Mouse (Mus musculus): ENCODE data around the gene Ost4.

The Ost4 gene

DNA sequence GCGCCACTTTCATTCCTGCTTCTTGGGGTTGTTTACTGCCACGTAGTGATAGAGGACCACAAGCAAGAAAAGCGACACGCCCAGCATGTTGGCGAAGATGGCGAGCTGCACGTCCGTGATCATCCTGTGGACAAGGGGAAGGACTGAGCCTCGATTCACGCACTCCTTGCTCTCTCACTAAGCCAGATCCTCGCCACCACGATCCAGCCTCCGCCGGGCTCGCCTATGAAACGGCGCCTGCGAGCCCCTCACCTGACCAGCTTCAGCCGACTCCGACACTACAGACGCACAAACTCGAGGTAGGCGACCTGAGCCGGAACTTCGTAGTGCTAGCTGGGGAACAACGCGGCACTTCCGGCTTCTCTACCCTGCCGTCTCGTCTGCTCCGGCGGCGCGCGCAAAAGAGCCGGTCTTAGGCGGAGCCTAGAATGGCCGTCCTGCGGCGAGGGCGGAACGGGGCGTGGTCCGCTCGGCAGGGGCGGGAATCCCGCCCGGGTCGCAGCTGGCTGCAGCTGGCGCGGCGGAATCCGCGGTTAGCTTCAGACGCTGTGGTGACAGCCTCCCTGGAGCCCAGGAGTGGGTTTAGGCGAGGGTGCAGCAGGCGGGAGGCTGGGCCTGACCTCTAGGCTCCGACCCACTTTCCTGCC, at the start of gene Ost4:
Gene Ost4, minus strand, starts transcription at position 376 of the 647 bp plus-strand sequence.
- DNase-seq, result peak; percentile 98

- no peak for DNase-seq
Observed at GRCm38 (mm10) chr5:30955751-30956150, 48.2 kb upstream of the Ost4 start.

GRCm38 (mm10) chr5:30954556-30954955, 47.0 kb upstream of the Ost4 start:
- no peak for DNase-seq

DNA sequence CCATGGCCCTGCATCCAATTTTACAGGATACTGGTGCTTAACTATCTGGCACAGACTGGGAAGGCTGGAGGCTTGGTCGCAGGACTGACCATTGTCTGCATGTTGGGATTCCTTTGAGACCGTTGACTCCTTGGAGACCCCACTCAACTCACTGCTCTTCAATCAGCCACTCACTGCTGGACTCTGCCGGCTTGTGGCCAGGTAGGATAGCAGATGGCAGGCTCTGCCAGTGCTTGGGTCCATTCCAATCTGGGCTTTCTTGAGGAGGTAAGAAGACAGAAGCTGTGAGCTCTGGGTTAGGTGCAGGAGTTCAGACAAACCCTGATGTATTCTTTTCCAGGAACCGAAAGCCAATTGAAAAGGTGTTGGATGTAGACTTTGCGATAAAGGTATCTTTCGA, 46.5 kb upstream of the Ost4 start:
- DNase-seq, result no peak

- DNase-seq, result no peak
Observed at GRCm38 (mm10) chr5:30952551-30952950, 45.0 kb upstream of the Ost4 start.

GRCm38 (mm10) chr5:30951706-30952105, 44.1 kb upstream of the Ost4 start:
- DNase-seq, result no peak

DNA sequence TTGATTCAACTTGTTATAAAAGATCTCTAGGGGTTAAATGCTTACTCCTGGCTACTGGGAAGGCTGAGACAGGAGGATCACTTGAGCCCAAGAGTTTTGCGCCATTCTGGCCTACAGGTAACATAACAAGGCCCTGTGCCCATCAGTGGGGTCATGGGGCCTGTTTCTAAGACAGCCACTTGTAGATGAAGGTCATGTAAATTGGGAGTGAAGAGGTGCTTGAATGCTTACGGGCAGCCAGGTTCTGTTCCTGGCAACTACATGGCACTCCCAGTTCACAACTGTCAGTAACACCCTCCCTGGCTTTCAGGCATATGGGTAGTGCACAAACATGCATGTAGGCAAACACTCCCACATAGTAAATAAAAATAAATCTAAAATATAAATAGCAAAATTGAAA, 43.3 kb upstream of the Ost4 start:
- no peak for DNase-seq

GRCm38 (mm10) chr5:30950451-30950850, 42.9 kb upstream of the Ost4 start:
- no peak for DNase-seq

DNA sequence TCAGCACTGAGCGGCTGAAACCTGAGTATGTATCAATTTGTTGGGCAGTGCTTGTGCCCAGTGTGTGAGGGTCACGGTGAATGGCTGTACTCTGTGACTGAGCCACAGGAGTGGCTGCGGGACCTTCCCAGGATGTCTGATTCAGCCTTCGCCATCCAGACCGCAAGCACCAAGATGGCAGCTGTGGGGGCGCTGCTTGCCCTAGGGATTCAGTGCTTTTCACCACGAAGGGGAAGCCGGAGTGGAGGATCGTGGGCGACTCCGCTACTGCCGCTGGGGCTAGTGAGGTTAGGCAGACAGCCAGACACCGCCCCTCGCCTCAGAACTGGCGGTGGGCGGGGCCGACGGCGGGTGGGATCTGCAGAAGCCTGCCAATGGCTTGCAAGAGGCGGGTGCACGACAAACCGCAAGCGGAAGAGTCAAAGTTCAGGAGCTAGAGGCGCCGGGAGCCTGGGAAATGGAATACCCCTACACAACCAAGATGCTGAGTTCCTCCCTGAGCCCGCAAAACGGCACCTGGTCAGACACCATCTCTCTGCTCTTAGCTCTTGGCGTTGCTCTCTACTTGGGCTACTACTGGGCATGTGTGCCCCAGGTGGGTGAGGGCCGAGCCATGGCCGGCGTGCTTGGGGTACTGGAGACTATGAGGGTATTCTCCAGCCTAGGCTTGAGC, 42.2 kb upstream of the Ost4 start:
- DNase-seq, result peak; percentile 94 to 95

- DNase-seq, result no peak
Observed at GRCm38 (mm10) chr5:30948620-30949019, 41.0 kb upstream of the Ost4 start.

- peak; percentile 62 to 77 for DNase-seq
Observed at GRCm38 (mm10) chr5:30944956-30945781, 37.6 kb upstream of the Ost4 start, which contains the start of gene Cgref1. TSS of gene Cgref1 (minus strand) at chr5:30945591.

- DNase-seq, result no peak
Observed at GRCm38 (mm10) chr5:30944344-30944743, 36.8 kb upstream of the Ost4 start.

DNA sequence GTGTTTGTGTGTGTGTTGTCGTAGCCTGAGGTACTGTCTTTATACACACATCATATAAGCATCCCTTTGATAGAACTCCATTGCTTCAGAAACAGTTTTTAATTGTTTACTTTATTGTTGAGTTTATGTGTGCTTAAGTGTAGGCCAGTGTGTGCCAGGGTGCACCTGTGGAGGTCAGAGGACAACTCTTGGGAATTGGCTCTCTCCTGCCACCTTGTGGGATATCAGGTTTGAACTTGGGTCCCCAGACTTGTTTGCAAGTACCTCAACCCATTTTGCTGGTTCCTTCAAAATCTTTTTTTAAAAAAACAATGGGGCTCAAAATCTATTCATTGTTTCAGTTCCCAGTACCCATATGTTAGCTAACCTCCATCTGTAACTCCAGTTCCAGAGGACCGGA, 35.4 kb upstream of the Ost4 start:
- peak in 1 of 2 experiments; percentile 45 for DNase-seq

GRCm38 (mm10) chr5:30934725-30935461, 27.3 kb upstream of the Ost4 start:
- DNase-seq, result no peak

DNA sequence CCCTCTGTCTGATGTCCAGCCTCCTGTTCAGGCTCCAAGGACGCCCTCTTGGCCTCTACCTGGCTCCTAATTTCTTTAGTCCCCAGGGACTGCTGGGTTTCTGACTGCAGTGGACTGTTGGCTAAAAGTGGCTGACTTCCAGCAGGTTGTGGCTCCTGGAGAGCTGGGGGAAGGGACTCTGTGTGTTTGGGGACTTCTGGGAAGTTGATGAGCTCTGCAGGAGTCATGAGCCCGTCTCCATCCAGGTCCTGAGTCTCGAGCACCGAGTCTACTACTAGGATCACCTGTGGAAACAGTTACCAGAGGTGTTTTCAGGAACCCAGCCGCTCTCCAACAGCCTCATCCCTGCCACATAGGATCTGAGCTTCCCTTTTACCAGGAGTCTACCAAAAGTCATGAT, 26.1 kb upstream of the Ost4 start:
- no peak for DNase-seq

GRCm38 (mm10) chr5:30931378-30931777, 23.8 kb upstream of the Ost4 start:
- no peak for DNase-seq

DNA sequence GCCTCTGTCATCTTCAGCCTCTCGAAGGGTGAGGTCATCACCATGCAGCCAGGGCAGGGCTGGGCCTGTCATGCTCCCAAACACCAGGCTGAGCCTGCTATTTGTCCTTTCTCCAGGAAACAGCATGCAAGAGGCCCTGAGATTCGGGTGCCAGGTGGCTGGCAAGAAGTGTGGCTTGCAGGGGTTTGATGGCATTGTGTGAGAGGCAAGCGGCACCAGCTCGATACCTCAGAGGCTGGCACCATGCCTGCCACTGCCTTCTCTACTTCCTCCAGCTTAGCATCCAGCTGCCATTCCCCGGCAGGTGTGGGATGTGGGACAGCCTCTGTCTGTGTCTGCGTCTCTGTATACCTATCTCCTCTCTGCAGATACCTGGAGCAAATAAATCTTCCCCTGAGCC, 23.3 kb upstream of the Ost4 start:
- no peak for DNase-seq

DNA sequence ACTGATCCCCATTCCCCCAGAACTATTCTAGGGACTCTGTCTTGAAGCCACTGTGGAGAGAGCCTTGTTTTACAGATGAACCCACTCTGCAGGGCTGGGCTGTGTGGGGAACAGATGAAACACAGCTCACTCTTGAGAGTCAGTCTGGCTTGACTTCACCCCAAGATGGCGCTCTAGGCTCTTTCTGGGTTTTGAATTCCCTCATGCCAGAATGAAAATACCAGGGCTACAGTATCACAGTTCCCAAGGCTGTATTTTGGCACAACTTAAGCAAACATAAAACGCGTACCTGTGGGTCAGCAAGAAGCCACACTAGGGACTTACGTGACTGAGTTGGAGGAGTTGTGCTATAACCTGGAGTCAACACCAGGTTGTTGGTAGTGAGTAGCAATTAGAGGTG, 22.5 kb upstream of the Ost4 start:
- peak; percentile 73 to 82 for DNase-seq

DNA sequence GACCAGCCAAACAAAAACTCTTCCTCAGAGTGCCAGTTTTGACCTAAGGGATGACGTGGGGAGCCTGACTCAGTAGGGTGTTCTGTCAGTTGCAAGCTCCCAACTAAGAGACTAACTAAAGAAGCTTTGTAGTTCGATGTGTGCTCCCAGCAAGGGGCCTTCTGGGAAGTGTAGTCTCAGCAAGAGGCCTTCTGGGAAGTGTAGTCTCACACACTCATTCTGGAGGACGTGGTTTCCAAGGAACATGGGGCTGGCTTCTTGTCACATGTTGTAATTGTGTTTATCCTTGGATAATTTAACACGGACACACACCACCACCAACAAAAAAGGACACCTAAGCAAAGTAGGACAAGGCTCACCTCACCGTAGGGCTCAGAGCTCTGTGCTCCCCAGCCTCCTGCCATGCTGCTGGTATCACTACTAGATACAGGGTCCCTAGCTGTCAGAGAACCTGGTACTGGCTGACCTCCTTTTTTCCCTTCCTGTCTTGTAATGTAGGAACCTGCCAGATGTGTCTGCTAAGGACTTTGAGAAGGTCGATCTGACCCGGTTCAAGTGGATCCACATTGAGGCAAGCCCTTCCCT, 20.4 kb upstream of the Ost4 start:
- DNase-seq, result peak in 1 of 2 experiments; percentile 46

- no peak for DNase-seq
Observed at GRCm38 (mm10) chr5:30926073-30926472, 18.5 kb upstream of the Ost4 start.

- DNase-seq, result peak; percentile 45 to 58
Observed at GRCm38 (mm10) chr5:30925217-30925616, 17.6 kb upstream of the Ost4 start.

- no peak for DNase-seq
Observed at GRCm38 (mm10) chr5:30924614-30925013, 17.0 kb upstream of the Ost4 start.

GRCm38 (mm10) chr5:30923119-30923518, 15.5 kb upstream of the Ost4 start:
- no peak for DNase-seq
